Mouse (Mus musculus): ENCODE data around the gene Arntl. TPM values are rescaled to one million over a fixed set of nuclear protein-coding genes. Genes with fewer than 3 reads are reported as not detected.
"Not testable (repeated sequence)": the region's sequence is repeated elsewhere in the genome, so short reads cannot be mapped to it uniquely, and the experiment has no call there.

The Arntl gene
- total RNA-seq, 1 experiment from 2014 or later = 21.6 TPM

GRCm38 (mm10) chr7:113245144-113245543 is 37.9 kb downstream of the Arntl start:
- ATAC-seq (ENCODE audit: extremely low read depth, insufficient number of reproducible peaks, low FRiP score, poor library complexity, severe bottlenecking) = no peak

- ATAC-seq (ENCODE audit: extremely low read depth, insufficient number of reproducible peaks, low FRiP score, poor library complexity, severe bottlenecking) = no peak
Measured at GRCm38 (mm10) chr7:113246512-113246911, 39.2 kb downstream of the Arntl start.

- ATAC-seq (ENCODE audit: extremely low read depth, insufficient number of reproducible peaks, low FRiP score, poor library complexity, severe bottlenecking) = no peak
Measured at GRCm38 (mm10) chr7:113247167-113247566, 39.9 kb downstream of the Arntl start.

GRCm38 (mm10) chr7:113249134-113249825 is 42.0 kb downstream of the Arntl start:
- ATAC-seq (ENCODE audit: extremely low read depth, insufficient number of reproducible peaks, low FRiP score, poor library complexity, severe bottlenecking) = no peak

- ATAC-seq (ENCODE audit: extremely low read depth, insufficient number of reproducible peaks, low FRiP score, poor library complexity, severe bottlenecking) = peak; percentile 62; the same call in 1 of the 2 replicates
Measured at GRCm38 (mm10) chr7:113250433-113250991, 43.2 kb downstream of the Arntl start.

GRCm38 (mm10) chr7:113251001-113251400 is 43.7 kb downstream of the Arntl start:
- ATAC-seq (ENCODE audit: extremely low read depth, insufficient number of reproducible peaks, low FRiP score, poor library complexity, severe bottlenecking) = no peak

GRCm38 (mm10) chr7:113251554-113251953 is 44.3 kb downstream of the Arntl start:
- ATAC-seq (ENCODE audit: extremely low read depth, insufficient number of reproducible peaks, low FRiP score, poor library complexity, severe bottlenecking) = no peak

GRCm38 (mm10) chr7:113253777-113254405 is 46.6 kb downstream of the Arntl start:
- ATAC-seq (ENCODE audit: extremely low read depth, insufficient number of reproducible peaks, low FRiP score, poor library complexity, severe bottlenecking) = no peak

- ATAC-seq (ENCODE audit: extremely low read depth, insufficient number of reproducible peaks, low FRiP score, poor library complexity, severe bottlenecking) = no peak
Measured at GRCm38 (mm10) chr7:113256046-113256445, 48.8 kb downstream of the Arntl start.

- ATAC-seq (ENCODE audit: extremely low read depth, insufficient number of reproducible peaks, low FRiP score, poor library complexity, severe bottlenecking) = no peak
Measured at GRCm38 (mm10) chr7:113258430-113258829, 51.2 kb downstream of the Arntl start.

- 0 out of 2 replicates have a peak, but pooled peaks have one; percentile 9 for ATAC-seq (ENCODE audit: extremely low read depth, insufficient number of reproducible peaks, low FRiP score, poor library complexity, severe bottlenecking)
Measured at GRCm38 (mm10) chr7:113260321-113261167, 53.3 kb downstream of the Arntl start.

- ATAC-seq (ENCODE audit: extremely low read depth, insufficient number of reproducible peaks, low FRiP score, poor library complexity, severe bottlenecking) = no peak
Measured at GRCm38 (mm10) chr7:113261690-113262089, 54.4 kb downstream of the Arntl start.

- not testable (repeated sequence) for ATAC-seq (ENCODE audit: extremely low read depth, insufficient number of reproducible peaks, low FRiP score, poor library complexity, severe bottlenecking)
Measured at GRCm38 (mm10) chr7:113262510-113263467, 55.5 kb downstream of the Arntl start.

- ATAC-seq (ENCODE audit: extremely low read depth, insufficient number of reproducible peaks, low FRiP score, poor library complexity, severe bottlenecking) = no peak
Measured at GRCm38 (mm10) chr7:113263990-113264389, 56.7 kb downstream of the Arntl start.

GRCm38 (mm10) chr7:113268287-113268686 is 61.0 kb downstream of the Arntl start:
- ATAC-seq (ENCODE audit: extremely low read depth, insufficient number of reproducible peaks, low FRiP score, poor library complexity, severe bottlenecking) = peak; percentile 45; the same call in 1 of the 2 replicates

GRCm38 (mm10) chr7:113269081-113269480 is 61.8 kb downstream of the Arntl start:
- ATAC-seq (ENCODE audit: extremely low read depth, insufficient number of reproducible peaks, low FRiP score, poor library complexity, severe bottlenecking) = no peak

GRCm38 (mm10) chr7:113269921-113270320 is 62.7 kb downstream of the Arntl start:
- ATAC-seq (ENCODE audit: extremely low read depth, insufficient number of reproducible peaks, low FRiP score, poor library complexity, severe bottlenecking) = no peak

- ATAC-seq (ENCODE audit: extremely low read depth, insufficient number of reproducible peaks, low FRiP score, poor library complexity, severe bottlenecking) = no peak
Measured at GRCm38 (mm10) chr7:113270551-113270950, 63.3 kb downstream of the Arntl start.
